Mouse (Mus musculus) megakaryocyte, embryonic 14.5 days (primary cell): ENCODE results near the gene March2.

Source experiments
- FLI1 ChIP-seq: IDR thresholded peaks from 2 replicates; pipeline ENCODE4 v1.6.1; 2012; ENCODE audit warnings: low read length, inconsistent platforms, mixed read lengths
- GATA1 ChIP-seq: IDR thresholded peaks from 3 replicates; pipeline ENCODE4 v1.6.1; 2012; ENCODE audit warnings: mixed read lengths, low read length, inconsistent platforms, borderline replicate concordance

- TF ChIP-seq FLI1 (no peak), GATA1 (no peak)
Observed at GRCm38 (mm10) chr17:33714779-33715178, 3.7 kb downstream of the March2 start.
